Mouse (Mus musculus) kidney, adult 8-10 months (tissue): ENCODE results near the gene Tubd1.

ENCODE experiments used
- DNase-seq, 2 experiments: peaks; one replicate each; pipeline ENCODE4 v3.0.0; 2022

Gene Tubd1

DNA sequence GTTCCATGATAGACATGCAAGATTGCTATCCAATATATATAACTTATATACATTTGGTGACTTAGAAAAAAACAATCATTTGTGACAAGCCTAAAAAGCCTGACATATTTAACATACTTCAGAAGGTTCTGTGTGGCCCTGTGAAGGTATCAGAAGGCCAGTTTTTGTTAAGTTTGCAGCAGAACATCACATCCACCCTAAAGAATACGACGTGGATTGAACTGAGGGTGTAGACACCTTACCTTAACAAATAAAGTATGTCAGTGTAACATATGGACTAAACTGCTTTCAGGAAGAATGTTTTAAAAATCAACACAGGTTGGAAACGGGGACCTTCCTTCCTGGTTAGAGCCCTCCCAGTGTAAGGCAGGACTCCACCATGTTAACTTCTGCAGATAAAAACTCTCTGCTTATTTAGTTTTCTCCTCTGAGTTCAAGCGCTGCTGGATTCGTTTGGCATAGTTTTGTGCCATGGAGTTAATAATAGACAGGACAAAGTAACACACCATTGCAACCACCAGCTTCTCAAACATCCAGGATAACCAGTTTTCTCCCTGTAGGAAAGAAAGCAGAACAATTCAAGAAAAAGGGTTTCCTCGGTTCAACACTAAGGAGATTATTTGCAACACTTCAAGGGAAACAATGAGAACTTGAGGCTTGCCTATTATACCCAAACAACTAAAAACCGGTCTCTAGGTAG is 40.3 kb downstream of the Tubd1 start:
- DNase-seq: no peak

DNA sequence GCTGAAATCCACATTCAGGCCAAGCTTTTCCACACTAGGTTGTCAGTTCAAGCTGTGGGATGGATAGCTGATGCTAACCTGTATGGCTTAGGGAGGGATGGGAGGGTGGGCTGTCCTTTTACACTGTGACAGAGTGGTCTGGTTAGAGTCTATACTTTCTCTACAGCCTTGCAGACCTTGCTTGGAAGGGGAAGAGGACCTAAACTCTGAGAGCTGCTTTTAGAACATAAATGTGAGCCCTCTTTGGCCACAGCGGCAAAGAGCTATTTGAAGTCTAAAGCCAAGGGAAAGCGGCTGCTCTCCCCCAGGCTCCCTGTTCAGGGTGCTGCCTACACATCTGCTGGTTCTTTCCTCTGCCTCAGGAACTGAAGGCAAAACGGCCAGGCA is 40.8 kb downstream of the Tubd1 start:
- no peak for DNase-seq

DNA sequence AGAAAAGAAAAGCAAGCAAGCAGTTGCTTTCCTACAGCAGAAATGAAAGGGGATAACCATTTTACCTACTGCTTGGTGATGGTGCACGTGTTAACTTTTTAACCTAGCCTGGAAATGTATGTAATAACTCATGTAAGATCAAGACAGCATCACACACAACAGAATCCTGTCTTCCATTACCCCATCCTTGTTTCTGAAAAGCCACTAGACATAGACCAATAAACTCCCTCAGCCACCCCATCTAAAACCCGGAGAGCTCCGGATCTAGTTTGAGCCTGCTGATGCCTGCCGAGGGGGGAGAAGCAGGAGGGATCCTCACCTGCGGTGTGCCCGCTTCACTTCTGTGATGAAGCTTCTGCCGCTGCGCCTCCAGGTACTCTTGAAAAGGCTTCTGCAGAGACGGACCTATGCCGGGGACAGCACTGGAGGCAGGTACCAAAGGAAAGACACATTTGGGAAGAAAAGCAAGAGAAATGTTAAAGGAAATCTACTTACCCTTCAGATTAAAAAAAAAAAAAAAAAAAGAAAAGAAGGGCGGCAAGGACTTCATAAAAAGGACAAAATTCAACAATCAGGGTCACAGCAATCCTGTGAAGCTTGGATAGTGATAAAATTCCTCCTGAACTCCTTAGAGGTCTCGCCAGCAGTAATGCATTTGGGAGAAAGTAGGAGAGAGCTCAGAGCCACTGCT is 41.5 kb downstream of the Tubd1 start:
- peak in 1 of 2 experiments; percentile 48 for DNase-seq

DNA sequence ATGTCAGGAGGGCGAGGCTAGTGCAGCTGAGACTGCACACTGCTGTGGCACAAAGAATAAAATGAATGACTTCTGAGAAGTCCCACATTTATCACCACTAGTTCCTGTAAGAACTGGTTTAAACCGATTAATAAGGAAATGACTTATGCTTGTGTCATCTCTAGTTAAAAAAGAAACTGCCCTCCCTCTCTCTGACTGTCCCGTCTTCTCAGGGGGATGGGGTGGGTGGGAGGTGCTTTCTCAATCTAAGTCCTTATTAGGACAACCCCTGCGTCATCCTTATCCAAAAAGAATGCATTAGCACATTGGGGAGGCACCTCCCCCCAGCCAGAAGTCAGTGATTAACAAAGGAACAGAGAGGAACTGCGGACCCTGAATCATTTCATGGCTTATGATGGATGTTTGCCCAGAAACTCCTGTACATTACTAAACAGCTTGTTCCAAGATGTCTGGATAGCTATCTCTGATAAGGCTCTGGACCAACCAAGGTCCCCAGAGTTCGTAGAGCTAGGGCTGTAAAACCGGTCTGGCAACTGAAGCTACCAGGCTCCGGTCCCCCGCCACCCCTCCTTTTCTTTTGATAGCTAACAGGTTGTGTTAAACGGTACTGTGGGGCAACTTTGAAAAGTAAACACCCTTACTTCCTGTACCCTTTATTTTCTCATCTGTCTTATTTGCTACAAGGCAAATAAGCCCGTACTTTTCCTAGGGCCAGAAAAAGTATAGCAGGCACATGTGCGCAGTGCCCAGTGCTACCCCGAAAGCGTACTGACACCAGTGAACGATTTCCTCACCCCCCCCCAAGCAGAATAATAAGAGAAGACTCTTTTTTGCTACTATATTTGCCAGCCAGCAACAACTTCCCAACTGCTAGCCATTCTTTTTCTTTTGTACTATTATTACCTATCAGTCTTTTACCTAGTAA is 42.3 kb downstream of the Tubd1 start:
- DNase-seq: peak; percentile 84 to 88

DNA sequence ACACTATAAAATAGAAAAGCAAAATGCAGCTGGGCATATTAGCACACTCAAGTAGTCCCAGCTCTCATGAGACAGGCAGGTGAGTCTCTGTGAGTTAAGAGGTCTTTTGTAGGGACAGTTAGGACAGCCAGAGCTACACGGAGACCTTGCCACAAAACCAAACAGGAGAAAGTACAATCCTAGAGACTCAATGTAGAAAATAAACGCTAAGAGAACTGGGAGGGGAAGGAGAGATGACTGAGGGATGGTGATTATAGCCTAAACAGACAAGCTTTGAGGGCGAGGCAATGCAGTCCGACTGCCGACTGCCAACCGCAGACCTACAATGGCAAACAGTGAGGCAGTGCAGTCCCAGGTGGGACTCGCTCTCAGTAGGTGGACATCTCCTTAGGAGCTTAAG is 43.0 kb downstream of the Tubd1 start:
- DNase-seq: no peak

DNA sequence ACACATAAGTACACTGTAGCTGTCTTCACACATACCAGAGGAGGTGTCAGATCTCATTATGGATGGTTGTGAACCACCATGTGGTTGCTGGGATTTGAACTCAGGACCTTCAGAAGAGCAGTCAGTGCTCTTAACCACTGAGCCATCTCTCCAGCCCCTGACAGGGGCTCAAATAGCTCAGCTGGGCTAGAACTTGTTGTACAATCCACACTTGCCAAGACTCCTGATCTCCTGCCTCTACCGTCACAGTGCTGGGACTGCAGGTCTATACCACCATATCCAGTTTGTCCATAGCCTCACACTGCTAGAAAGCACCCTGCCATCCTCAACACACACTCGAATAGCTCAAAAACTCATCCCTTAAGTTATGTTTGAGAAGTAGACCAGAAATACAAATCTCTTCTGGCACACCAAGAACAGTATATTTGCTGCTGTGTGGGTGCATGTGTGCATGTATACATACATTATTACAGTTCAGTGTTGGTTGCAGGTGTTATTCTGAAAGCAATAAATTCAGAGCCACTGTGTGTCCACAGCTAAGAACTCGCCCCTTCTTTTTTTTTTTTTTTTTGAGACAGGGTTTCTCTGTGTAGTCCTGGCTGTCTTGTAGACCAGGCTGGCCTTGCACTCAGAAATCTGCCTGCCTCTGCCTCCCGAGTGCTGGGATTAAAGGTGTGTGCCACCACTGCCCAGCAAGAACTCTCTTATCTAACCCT is 44.0 kb downstream of the Tubd1 start:
- no peak for DNase-seq

DNA sequence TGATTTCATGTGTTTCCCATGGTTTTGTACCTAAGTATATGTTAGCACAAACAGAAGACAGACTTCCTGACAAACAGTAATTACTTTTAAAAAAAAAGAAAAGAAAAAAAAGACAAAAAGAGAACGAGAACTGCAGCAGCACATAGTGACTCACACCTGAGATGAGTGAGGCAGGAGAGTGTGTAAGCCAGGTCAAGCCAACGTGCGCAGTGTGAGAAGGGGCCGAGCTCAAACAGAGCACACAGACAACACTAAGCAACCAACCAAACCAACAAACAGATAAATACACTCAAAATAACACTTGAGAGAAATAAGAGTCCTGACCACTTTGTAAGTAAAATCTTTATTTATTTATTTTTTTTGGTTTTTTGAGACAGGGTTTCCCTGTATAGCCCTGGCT is 45.3 kb downstream of the Tubd1 start:
- no peak for DNase-seq

DNA sequence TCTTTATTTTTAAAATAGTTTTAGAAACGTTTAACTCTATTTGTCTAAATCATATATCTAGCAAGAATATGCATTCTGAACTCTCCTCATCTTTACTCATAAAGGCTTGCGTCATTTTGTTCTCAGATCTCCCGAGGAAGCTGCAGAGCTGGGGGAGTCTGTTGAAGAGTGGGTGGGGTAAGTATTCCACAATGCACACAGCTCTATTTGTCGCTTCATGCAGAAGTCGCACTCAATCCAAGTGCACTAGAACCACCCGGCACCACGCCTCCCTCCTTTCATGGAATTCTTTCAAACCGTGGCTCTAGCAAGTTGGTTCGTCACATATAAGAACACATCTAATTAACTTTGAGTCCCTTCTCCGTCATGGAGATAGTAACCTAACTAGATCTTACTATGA is 45.8 kb downstream of the Tubd1 start:
- DNase-seq: no peak

DNA sequence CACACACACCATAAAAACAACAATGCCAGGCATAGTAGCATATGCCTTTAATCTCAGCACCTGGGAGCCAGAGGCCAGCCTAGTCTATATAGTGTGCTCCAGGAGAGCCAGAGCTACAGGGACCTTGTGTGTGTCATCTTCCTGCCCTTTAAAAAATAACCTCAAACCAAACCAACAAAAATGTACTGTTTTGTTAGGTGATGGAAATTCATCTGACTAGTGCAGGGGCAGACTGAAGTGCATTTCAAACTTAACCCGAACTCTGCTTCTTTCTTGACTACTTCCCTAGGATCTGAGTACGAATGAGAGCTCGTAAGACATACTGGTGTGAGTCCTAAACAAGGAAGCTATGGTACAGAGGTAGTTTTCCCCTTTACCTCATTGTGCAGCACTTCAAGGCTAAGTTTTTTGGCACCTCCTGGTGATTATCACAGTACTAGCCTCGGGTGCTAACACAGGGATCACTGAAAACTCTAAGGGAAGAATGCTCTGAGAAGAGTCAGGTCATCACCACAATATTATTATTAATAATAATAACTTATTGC is 46.6 kb downstream of the Tubd1 start:
- no peak for DNase-seq

DNA sequence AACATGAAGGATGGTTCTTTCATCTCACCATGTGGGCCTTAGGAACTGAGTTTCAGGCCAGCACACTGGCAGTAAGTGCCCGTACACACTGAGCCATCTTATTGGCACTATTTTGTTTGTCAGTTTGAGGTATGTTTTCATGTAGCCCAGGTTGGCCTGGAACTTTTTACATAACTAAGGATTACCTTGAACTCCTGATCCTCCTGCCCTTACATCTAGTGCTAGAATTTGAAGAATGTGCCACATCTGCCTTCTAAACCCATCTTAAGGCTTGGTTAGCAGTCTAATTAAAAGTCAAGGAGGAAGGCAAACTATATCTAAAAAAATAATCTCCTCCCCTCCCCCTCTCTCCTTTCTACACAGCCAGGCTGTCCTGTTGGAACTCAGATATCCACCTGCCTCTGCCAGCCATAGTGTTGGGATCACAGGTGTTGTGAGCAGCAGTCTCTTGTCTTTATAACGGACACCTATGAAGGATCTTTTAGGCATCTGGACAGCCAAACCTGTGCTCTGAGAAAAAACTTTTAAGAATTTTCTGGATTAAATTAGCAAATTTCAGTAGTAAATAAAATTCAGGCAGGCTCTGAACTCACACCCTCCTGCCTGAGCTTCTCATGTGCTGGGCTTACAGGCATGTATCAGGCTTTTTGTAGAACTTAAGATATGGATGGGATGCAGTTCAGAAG is 47.3 kb downstream of the Tubd1 start:
- DNase-seq: no peak

DNA sequence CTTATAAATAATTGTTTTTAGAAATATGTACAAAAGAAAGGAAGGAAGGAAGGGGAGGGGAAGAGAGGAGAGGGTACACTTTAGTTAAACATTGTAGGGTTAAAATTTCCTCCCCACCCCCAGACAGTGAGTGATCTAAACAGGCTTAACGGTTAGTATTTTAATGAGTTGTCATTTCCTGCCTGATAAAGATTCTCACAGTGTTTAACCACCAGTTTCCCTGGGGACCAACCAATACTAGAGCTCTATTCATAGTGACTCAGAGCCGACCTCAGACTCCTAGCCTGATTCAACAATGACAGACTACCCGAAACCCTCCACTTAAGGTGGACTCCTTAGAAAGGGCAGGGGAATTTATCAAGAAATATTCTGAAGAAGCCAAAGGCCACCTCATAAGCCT is 48.2 kb downstream of the Tubd1 start:
- no peak for DNase-seq

DNA sequence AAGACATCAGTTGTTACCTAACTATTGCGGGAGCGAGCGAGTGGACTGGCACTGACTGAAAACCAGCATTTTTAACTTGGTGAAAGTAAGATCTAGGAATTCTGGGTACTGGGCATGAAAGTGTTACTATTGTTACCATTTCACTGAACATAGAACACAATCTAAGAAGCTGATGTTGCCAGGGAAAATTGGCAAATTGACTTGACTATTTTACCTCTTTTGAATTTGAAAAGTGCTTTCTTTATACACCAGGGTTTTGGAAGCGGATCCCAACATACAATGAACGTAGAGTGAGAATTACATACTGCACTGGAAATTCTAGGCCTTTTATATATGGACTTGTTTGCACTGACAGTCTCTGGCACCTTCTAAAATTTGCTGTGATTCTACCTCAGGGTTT is 48.7 kb downstream of the Tubd1 start:
- no peak for DNase-seq

DNA sequence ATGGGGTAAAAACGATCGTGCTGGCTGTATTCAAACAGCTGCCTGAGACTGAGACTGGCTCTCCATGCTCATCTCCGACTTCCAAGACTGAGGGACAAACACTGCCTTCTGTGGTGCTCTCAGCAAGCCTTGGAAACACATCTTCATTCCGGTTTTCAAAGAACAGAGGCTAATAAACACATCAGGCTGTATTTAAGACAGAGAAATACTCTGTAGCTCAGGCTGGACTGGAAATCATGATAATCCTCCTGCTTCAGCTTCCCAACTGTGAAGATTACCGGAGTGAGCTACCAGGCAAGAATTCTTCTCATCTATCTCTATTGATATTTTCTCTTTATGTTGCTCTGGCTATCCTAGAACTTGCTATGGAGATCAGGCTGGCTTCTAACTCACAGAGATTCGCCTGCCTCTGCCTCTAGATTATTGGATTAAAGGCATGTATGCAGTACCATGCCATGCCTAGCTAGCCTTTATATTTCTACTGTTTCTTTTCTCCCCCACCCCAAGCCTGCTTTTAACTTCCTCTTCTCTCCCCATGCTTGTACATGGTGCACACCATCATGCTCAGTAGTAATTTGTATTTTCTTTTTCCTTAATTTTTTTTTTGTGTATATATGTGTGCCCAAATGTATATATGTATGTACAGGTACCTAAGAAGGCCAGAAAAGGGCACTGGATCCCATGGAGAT is 49.5 kb downstream of the Tubd1 start:
- no peak for DNase-seq

DNA sequence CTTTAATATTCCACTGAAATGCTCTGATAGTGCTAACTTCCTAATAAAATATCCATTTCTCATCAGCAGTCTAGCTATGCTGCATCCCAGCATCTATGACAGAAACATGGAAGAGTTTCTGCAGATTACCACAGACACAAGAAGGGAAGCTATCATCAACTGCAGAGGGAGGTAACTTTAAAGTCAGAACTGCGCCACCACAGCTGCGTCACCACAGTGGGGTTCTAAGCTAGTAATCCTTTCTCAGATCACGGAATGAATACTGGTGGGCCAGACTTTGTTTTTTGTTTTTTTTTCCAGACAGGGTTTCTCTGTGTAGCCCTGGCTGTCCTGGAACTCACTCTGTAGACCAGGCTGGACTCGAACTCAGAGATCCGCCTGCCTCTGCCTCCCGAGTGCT is 50.6 kb downstream of the Tubd1 start:
- no peak for DNase-seq

DNA sequence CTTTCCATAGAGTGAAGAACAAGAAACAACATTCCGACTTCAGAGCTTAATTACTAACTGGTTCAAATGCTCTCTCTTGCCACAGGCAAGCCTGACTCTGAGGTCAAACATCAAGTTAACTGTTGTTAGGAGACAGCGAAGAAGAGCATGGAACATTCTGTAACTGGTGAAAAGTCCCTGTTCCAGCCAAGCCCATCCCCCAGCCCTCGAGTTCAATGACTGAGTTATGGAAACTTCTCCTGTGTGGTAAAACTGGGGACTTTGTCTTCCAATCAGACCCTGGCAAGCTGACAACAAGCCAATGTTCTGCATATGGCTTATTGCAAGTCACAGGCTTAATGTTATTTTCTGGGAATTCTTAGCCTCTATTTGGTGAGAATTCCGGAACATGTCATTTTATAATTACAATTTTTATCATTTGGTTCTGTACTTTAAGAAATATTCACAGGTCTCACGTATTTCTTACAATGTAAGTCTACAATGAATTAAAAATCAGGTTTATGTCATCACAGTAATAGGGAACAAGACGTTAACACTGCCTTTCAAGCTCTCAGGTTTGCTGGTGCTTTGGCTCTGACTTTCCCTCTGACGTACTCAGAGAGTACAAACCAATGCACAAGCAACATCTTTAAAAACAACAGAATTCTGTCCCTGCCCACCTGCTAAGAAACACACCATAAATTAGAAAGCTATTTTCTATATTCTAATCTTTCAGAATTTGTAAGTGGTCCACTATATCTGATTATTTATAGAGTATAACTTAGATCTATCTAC is 51.6 kb downstream of the Tubd1 start:
- DNase-seq: peak; percentile 80 to 92

DNA sequence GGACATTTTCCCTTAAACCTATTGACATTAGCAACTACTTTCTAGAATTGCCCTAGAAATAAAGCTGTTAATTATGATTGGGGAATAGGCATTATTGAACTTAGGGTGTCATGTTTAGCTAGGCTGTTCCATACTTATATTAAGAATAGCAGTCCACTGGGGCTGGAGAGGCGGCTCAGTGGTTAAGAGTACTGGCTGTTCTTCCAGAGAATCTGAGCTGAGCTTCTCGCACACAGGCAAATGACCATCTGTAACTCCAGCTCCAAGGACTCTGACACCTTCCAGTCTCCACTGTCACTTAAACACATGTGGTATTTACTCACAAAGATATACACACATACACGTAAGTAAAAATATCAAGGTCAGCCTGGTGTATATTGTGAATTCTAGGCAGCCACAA is 52.2 kb downstream of the Tubd1 start:
- DNase-seq: no peak

DNA sequence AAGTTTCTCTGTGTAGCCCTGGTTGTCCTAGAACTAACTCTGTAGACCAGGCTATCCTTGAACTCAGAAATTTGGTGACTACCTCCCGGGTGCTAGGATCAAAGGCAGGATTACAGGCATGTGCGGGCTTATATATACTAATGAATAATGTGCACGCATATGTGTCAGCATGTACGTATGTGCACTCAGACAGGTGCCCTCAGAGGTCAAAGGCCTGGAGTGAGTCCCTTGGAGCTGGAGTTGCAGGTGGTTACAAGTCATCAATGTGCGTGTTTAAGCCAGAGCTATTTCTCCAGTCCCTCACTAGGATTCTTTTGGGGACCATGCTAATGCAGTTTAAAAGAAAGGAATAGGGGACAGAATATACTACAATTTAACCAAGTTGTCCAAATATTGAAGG is 53.4 kb downstream of the Tubd1 start:
- DNase-seq: no peak

DNA sequence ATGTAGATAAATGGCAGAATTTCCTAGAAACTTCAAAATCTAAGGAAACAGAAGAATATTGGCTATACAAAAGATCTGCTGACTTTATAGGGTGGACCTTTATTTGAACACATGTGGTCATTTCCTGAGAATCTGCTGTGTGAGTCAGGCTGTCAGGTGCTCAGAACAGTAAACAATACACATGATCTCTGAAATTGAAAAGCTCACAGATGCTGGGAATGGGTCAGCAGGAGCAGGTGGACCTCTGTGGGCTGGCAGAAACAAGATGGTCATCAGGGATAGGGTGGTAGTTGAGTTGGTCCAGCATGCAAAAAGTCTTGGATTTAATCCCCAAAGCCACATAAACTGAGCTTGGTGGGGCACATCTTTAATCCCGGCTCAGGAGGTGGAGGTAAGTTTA is 53.8 kb downstream of the Tubd1 start:
- no peak for DNase-seq

DNA sequence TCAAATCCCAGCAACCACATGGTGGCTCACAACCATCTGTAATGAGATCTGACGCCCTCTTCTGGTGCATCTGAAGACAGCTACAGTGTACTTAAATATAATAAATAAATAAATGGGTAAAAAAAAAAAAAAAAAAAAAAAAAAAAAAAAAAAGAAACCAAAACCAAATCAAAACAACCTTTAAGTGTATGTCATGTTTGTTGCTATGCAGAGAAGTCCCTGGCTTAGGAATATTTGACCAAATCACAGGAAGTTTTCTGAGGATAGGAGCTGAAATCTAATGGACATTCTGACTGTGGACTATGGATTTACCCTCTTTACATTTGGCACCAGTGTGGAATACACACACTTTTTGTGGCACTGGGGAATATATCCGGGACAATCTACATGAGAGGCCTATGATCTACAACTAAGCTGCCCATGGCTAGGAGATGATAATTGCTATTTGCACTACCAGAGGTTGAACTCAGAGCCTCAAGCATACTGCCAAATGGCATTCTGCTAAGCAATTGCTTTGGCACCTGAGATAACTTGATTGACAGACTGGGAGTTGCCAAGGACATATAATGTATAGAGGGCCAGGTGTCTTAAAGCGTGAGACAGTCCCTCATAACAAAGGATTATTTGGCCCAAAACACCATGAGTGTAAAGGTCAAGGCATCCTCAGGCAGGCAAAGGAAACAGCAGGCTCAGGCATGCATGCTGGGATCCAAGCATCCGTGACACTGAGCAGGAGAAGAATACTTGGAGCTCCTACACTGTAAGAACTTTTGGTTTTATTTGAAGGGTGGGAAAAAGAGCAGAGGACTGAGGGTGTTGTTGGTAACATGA is 54.8 kb downstream of the Tubd1 start:
- no peak for DNase-seq

DNA sequence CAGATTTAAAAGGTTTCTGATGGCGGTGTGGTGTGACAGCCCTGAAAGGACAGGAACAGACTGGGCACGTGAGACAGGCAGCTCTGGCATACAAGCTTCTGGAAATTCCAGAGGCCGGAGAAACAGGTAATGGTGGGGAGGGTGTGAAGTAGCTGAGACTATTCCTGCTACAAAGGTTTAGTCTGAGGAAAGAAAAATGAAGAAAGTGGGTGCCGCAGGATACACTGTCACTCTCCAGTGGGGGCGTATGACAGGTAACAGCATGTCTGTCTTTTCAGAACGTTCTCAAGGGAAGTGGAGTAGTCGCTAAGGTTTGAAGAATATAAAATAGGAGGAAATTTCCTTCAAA is 55.4 kb downstream of the Tubd1 start:
- no peak for DNase-seq
